Mouse (Mus musculus): ENCODE results near the gene Gm20388. TPM values are rescaled to one million over a fixed set of nuclear protein-coding genes. Genes with fewer than 3 reads are reported as not detected.

Gene Gm20388
- polyA plus RNA-seq, 1 experiment from 2014 or later, result not detected

DNA sequence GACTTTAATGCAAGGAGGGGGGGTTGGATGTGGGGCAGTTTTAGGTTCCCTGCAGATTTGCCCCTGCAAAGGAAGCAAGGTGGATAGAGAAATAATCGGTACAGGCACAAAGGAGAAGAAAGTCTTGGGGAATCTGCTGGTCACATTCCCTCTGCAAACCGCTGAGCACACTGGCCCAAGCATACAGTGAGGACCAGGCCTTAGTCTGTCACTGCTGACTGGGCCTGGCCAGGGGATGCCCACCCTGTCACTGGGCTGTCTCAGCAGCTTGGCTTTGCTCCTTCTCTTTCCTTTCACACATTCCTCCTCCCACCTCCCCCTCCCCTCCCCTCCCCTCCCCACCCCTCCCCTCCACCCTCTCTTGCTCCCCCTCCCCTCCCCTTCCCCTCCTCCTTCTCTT, 3806.5 kb downstream of the Gm20388 start:
- 0 out of 2 replicates have a peak, but pooled peaks have one; percentile 39 for ATAC-seq (ENCODE audit: low read depth)
- H3K27ac ChIP-seq (ENCODE audit: low read length), result no peak overlapping the region
- no peaks in the 10 kb centered on the region for H3K9me3 ChIP-seq (ENCODE audit: control insufficient read depth, low read length)

DNA sequence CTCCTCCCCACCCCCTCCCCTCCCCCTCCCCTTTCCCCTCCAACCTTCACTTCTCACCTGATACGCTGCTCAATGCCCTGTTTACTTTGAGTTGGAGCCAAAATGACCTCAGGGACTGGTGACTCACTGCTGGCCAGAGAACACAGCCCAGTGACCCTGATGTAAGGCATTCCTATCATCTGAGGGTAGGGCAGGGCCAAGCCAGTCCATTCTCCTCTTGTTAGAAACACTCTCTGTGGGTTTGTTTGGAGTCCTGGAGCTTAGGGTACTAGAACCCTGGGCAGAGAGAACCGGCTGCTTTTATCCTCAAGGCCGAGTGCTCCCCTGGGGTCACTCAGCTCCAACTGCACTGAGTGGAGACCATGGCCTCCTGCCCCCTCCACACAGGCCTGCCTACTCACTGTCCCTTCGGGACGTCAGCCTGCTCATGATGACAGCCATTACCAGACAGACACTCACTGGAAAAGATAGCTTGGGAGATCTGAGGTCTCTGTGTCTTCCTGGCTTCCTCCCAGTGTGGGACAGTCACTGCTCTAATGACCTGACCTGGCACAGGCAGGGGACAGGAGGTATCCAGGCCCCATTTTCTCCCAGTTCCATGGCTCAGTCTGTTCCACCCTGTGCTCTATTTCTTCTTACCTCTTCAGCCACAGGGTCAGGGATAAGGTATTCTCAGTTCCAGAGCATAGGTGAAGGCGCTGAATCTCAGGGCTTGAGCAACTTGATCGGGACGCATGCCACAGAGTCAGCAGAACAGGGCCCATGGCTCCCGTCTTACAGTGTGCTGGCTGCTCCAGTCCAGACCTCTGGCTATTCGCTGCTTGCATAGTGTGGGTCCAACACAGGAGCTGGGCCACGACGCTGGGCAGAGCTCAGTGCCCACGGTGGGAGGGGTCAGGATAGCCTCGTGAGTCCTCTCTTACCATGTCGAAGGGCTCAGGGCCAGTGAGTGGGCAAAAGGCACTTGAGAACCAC, 3807.2 kb downstream of the Gm20388 start:
- Histone ChIP-seq H3K4me3 (ENCODE audit: low read length) (no peak overlapping the region), H3K4me1 (replicated peaks; ENCODE audit: control insufficient read depth, insufficient read depth, low read length) (peaks cover 22% of the 10 kb centered on the region), H3K9ac (ENCODE audit: low read length) (no peak overlapping the region), H3K36me3 (ENCODE audit: control insufficient read depth, insufficient read depth, low read length) (no peaks in the 10 kb centered on the region), H3K27me3 (ENCODE audit: control insufficient read depth, insufficient read depth, low read depth, low read length) (no peaks in the 10 kb centered on the region), H3K27ac (ENCODE audit: low read length) (peak overlapping the region; percentile 29; the same call in 1 of the 2 replicates), H3K9me3 (ENCODE audit: control insufficient read depth, low read length) (no peaks in the 10 kb centered on the region), H3K4me2 (ENCODE audit: low read depth, low read length) (no peak overlapping the region)
- peak; percentile 63 for ATAC-seq (ENCODE audit: low read depth)
- WGBS, result 50% methylated on average over 15 of the region's 15 CpGs

More for the DNA sequence above, 3806.5 kb downstream of the Gm20388 start:
- H3K27me3 ChIP-seq (ENCODE audit: control insufficient read depth, insufficient read depth, low read depth, low read length), result no peaks in the 10 kb centered on the region
- H3K9ac ChIP-seq (ENCODE audit: low read length), result no peak overlapping the region
- H3K36me3 ChIP-seq (ENCODE audit: control insufficient read depth, insufficient read depth, low read length), result no peaks in the 10 kb centered on the region
- WGBS, result 34% methylated on average over 2 of the region's 2 CpGs
- no peak overlapping the region for H3K4me2 ChIP-seq (ENCODE audit: low read depth, low read length)
- H3K4me3 ChIP-seq (ENCODE audit: low read length), result no peak overlapping the region
- H3K4me1 ChIP-seq (replicated peaks; ENCODE audit: control insufficient read depth, insufficient read depth, low read length), result peaks cover 22% of the 10 kb centered on the region

DNA sequence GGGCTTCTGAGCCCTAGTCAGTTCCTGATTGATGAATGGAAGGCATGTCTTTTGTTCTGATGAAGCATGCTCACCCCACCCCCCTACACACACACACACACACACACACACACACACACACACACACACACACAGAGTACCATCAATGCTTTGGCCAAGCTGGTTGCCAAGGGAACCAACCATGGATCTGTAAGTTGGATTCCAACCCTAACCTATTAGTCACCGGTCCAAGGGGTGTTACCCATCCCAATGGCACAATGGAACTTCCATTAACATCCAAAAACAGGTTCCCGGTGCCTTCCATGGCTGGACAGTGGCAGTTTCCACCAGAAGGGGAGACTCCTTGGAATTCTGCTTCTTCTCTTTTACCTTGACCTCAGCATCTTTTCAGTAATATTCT, 3808.1 kb downstream of the Gm20388 start:
- Histone ChIP-seq H3K4me3 (ENCODE audit: low read length) (no peak overlapping the region), H3K9me3 (ENCODE audit: control insufficient read depth, low read length) (no peaks in the 10 kb centered on the region), H3K36me3 (ENCODE audit: control insufficient read depth, insufficient read depth, low read length) (no peaks in the 10 kb centered on the region), H3K9ac (ENCODE audit: low read length) (no peak overlapping the region), H3K4me2 (ENCODE audit: low read depth, low read length) (no peak overlapping the region), H3K27ac (ENCODE audit: low read length) (no peak overlapping the region), H3K4me1 (replicated peaks; ENCODE audit: control insufficient read depth, insufficient read depth, low read length) (peaks cover 22% of the 10 kb centered on the region), H3K27me3 (ENCODE audit: control insufficient read depth, insufficient read depth, low read depth, low read length) (no peaks in the 10 kb centered on the region)
- ATAC-seq (ENCODE audit: low read depth), result no peak
- 91% methylated on average over 2 of the region's 2 CpGs for whole genome bisulfite sequencing

DNA sequence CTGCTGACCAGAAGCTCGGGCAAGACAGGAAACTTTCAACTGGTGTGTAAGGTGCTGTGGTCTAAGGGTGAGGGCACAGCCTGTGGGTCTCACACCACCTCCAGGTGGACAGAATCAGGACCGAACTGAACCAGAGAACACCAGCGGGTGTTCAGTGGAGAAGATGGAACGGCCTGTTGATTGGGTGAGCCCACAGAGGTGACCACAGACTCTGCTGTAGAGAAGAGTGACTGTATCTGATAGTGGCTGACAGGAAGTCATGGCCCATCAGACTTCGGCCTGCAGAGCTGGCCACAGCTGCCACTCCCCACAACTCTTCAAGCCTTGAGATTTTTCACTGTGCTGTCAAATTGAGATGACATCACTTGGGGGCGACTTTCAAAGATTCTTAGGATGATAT, 3808.6 kb downstream of the Gm20388 start:
- H3K4me3 ChIP-seq (ENCODE audit: low read length), result no peak overlapping the region
- no peaks in the 10 kb centered on the region for H3K36me3 ChIP-seq (ENCODE audit: control insufficient read depth, insufficient read depth, low read length)
- no peaks in the 10 kb centered on the region for H3K9me3 ChIP-seq (ENCODE audit: control insufficient read depth, low read length)
- WGBS, result 71% methylated on average over 6 of the region's 6 CpGs
- H3K27ac ChIP-seq (ENCODE audit: low read length), result no peak overlapping the region
- H3K27me3 ChIP-seq (ENCODE audit: control insufficient read depth, insufficient read depth, low read depth, low read length), result no peaks in the 10 kb centered on the region
- ATAC-seq (ENCODE audit: low read depth), result no peak
- H3K4me2 ChIP-seq (ENCODE audit: low read depth, low read length), result no peak overlapping the region
- peaks cover 22% of the 10 kb centered on the region for H3K4me1 ChIP-seq (replicated peaks; ENCODE audit: control insufficient read depth, insufficient read depth, low read length)
- H3K9ac ChIP-seq (ENCODE audit: low read length), result no peak overlapping the region

DNA sequence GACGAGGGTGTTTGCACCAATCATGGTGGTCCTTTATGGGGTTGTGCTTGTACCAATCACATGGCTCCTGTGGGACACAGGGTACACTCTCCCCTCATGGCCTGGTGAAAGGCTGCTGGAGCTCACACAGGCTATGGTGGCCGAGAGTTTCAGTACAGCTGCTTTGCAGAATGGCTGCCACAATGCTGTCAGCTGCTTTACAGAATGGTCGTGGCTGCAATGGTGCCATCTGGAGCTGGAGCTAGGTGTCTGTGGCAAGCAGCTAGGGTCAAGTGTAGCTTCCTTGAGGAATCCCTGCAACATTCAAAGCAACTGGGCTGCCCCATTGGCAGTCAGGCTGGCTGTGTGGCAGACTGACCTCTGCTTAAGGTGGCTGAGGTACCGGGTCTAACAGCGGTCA, 3809.2 kb downstream of the Gm20388 start:
- no peaks in the 10 kb centered on the region for H3K9me3 ChIP-seq (ENCODE audit: control insufficient read depth, low read length)
- no peaks in the 10 kb centered on the region for H3K36me3 ChIP-seq (ENCODE audit: control insufficient read depth, insufficient read depth, low read length)
- H3K27me3 ChIP-seq (ENCODE audit: control insufficient read depth, insufficient read depth, low read depth, low read length), result no peaks in the 10 kb centered on the region
- WGBS, result 63% methylated on average over 5 of the region's 5 CpGs
- H3K9ac ChIP-seq (ENCODE audit: low read length), result no peak overlapping the region
- ATAC-seq (ENCODE audit: low read depth), result no peak
- H3K4me2 ChIP-seq (ENCODE audit: low read depth, low read length), result no peak overlapping the region
- no peak overlapping the region for H3K4me3 ChIP-seq (ENCODE audit: low read length)
- no peak overlapping the region for H3K27ac ChIP-seq (ENCODE audit: low read length)
- H3K4me1 ChIP-seq (replicated peaks; ENCODE audit: control insufficient read depth, insufficient read depth, low read length), result peaks cover 19% of the 10 kb centered on the region

DNA sequence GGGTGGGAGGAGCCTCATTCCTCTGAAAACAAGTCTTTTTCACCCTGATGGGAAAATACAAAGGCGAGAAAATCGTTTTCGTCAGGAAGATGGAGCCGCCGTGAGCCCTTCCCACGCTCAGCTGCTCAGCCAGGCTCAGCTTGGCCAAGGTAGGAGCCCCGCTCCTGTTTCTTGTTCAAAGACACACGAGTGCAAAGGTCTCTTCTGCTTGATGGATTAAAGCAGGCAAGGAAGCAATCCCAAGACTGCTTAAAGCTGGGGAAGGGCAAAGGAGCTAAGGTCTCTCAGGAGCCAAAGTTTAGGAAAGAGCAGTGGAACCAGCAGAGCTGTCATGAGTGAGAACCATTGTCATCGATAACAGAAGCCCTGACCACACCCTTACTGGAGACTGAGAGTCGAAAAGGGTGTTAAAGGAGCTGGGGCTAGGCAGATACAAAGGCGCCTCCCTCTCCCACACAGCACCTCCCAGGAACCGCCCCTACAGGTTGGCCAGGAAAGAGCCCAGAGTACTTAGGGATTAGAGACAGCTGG, 3809.9 kb downstream of the Gm20388 start:
- no peak overlapping the region for H3K4me2 ChIP-seq (ENCODE audit: low read depth, low read length)
- H3K36me3 ChIP-seq (ENCODE audit: control insufficient read depth, insufficient read depth, low read length), result no peaks in the 10 kb centered on the region
- H3K4me3 ChIP-seq (ENCODE audit: low read length), result no peak overlapping the region
- H3K9ac ChIP-seq (ENCODE audit: low read length), result no peak overlapping the region
- no peak overlapping the region for H3K27ac ChIP-seq (ENCODE audit: low read length)
- ATAC-seq (ENCODE audit: low read depth), result no peak
- WGBS, result 25% methylated on average over 12 of the region's 12 CpGs
- peaks cover 14% of the 10 kb centered on the region for H3K4me1 ChIP-seq (replicated peaks; ENCODE audit: control insufficient read depth, insufficient read depth, low read length)
- no peaks in the 10 kb centered on the region for H3K9me3 ChIP-seq (ENCODE audit: control insufficient read depth, low read length)
- H3K27me3 ChIP-seq (ENCODE audit: control insufficient read depth, insufficient read depth, low read depth, low read length), result no peaks in the 10 kb centered on the region

DNA sequence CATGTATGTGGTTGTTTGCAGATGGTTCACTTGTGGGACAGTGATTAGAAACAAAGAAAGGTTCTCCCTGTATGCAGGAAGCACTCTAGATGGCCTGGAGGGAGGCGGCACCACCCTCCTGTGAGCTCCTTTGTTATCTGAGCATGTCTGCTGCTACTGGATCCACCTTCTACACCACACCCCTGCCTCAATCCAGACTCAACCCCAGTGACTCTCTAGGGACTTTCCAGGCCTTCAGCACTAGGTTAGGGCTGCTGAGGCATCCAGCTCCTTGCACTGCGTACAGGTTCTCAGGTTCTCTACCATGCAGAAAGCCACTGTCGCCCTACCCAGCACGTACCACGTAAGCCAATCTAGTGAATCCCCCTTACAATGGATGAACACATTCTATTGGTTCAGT, 3811.6 kb downstream of the Gm20388 start:
- no peak for ATAC-seq (ENCODE audit: low read depth)
- 86% methylated on average over 5 of the region's 5 CpGs for WGBS
- H3K36me3 ChIP-seq (ENCODE audit: control insufficient read depth, insufficient read depth, low read length), result no peaks in the 10 kb centered on the region
- no peaks in the 10 kb centered on the region; the same call in 1 of the 2 replicates for H3K4me1 ChIP-seq (replicated peaks; ENCODE audit: control insufficient read depth, insufficient read depth, low read length)
- no peaks in the 10 kb centered on the region for H3K9me3 ChIP-seq (ENCODE audit: control insufficient read depth, low read length)
- H3K4me3 ChIP-seq (ENCODE audit: low read length), result no peak overlapping the region
- H3K4me2 ChIP-seq (ENCODE audit: low read depth, low read length), result no peak overlapping the region
- no peak overlapping the region for H3K9ac ChIP-seq (ENCODE audit: low read length)
- H3K27me3 ChIP-seq (ENCODE audit: control insufficient read depth, insufficient read depth, low read depth, low read length), result no peaks in the 10 kb centered on the region
- H3K27ac ChIP-seq (ENCODE audit: low read length), result no peak overlapping the region

DNA sequence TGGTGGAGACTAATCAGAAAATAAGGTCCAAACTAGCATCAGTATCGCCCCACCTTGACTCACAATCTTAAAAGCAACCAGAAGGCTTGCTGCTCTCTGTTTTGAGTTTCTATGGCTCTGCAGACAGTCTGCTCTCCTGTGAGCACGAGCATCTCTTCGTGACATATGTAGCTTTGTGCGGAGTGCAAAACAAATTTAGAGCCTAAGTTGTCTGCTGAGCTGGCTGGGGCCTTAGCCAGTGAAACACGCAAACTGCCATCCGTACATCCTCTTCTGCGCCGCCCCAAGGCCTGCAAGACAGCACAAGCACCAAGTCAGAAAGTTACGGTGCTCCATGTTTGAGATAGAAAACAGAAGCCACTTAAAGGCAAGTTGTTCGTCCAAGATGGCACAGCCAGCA, 3814.1 kb downstream of the Gm20388 start:
- Histone ChIP-seq H3K4me1 (replicated peaks; ENCODE audit: control insufficient read depth, insufficient read depth, low read length) (peaks cover 12% of the 10 kb centered on the region), H3K27me3 (ENCODE audit: control insufficient read depth, insufficient read depth, low read depth, low read length) (peaks cover 2% of the 10 kb centered on the region; the same call in 1 of the 2 replicates), H3K4me2 (ENCODE audit: low read depth, low read length) (no peak overlapping the region), H3K27ac (ENCODE audit: low read length) (no peak overlapping the region), H3K9me3 (ENCODE audit: control insufficient read depth, low read length) (no peaks in the 10 kb centered on the region), H3K4me3 (ENCODE audit: low read length) (no peak overlapping the region), H3K9ac (ENCODE audit: low read length) (no peak overlapping the region), H3K36me3 (ENCODE audit: control insufficient read depth, insufficient read depth, low read length) (no peaks in the 10 kb centered on the region)
- WGBS, result 90% methylated on average over 10 of the region's 10 CpGs
- ATAC-seq (ENCODE audit: low read depth), result no peak

DNA sequence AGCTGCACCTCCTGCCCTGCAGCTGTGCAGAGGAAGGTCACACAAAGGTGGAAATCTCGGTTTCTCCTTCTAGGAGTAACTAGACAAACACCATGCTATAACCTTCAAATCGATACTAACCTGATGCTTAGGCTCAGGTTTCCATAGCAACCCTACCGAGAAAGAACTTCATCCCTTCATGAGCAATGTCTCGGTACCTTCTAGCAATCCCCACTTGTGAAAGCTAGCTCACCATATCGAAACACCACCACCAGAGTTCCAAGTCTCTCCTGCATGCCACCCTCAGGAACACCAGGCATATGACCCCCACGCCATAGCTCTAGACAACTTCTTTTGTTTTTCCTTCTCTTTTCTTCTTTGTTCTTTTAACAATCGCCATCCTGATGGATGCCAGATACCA, 3814.6 kb downstream of the Gm20388 start:
- WGBS, result 74% methylated on average over 7 of the region's 7 CpGs
- H3K27ac ChIP-seq (ENCODE audit: low read length), result no peak overlapping the region
- no peak overlapping the region for H3K4me2 ChIP-seq (ENCODE audit: low read depth, low read length)
- ATAC-seq (ENCODE audit: low read depth), result no peak
- H3K9me3 ChIP-seq (ENCODE audit: control insufficient read depth, low read length), result no peaks in the 10 kb centered on the region
- no peaks in the 10 kb centered on the region for H3K36me3 ChIP-seq (ENCODE audit: control insufficient read depth, insufficient read depth, low read length)
- H3K4me3 ChIP-seq (ENCODE audit: low read length), result no peak overlapping the region
- peaks cover 17% of the 10 kb centered on the region for H3K4me1 ChIP-seq (replicated peaks; ENCODE audit: control insufficient read depth, insufficient read depth, low read length)
- peaks cover 2% of the 10 kb centered on the region; the same call in 1 of the 2 replicates for H3K27me3 ChIP-seq (ENCODE audit: control insufficient read depth, insufficient read depth, low read depth, low read length)
- no peak overlapping the region for H3K9ac ChIP-seq (ENCODE audit: low read length)
